Mouse (Mus musculus): ENCODE results near the gene Nabp1.

DNA sequence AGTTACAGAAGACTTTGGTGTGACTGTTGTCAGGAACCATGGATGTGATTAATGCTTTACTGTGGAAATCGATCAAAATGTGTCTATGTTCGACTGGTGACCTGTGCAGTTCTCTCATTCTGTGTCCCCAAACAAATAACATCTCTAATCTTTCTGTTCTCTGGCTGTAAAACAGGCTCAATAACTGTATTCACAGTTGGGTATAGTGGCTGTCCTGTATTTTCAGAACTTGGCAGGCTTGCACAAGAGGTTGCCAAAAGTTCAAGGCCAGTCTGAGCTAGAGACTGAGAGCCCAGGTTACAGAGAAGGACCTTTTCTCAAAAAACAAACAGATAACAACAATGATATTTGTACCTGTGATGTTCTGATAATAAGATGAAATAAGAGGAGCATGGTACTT lies 34.1 kb upstream of the Nabp1 start:
- TF ChIP-seq ZNF384 (IDR thresholded peaks at IDR 0.05; ENCODE audit: low read depth, low read length) (no peak), MAFK (IDR thresholded peaks at IDR 0.05; ENCODE audit: insufficient read depth, low read depth, low read length) (no peak), ZC3H11A (IDR thresholded peaks at IDR 0.05; ENCODE audit: borderline replicate concordance, low read depth, low read length) (no peak)

All from ES-E14 (cell line).